13 mouse cellular contexts compared by ENCODE assay signal in the genomic region with DNA sequence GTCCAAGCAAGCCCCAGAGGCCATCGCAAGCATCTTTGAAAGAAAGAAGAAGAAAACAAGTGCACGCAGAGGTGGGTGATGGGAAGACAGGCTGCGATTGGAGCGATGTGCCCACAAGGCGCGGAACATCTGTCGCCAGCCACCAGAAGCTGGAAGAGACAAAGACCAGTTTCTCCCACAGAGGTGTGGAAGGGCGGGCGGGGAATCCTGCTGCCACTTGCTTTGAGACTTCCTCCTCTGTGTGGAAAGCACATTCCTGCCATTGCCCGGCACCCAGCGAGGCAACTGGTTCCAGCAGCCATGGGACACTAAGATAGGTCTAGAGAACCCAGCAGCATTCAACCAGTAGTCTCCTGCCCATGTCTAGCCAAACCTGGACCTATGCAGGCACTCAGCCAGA. TPM values are rescaled to one million over a fixed set of nuclear protein-coding genes. Genes with fewer than 3 reads are reported as not detected.
A peak's percentile ranks its signal among the peaks of the same experiment; 100 is the strongest.
DNase-seq lines count a peak whose midpoint lies in the region; ATAC-seq and TF ChIP-seq lines count a peak whose summit lies in the region.
"Had no signal": no experiment of that assay in that cellular context is flagged by ENCODE, and none has a peak within 500 bp of the region (broad histone marks: within the 10 kb centered on the region; RNA-seq: fewer than 3 reads in every experiment).

No protein-coding gene starts in this region.

- ATAC-seq in heart, embryonic 14.5 days (ENCODE audit: insufficient number of reproducible peaks, insufficient read depth, low FRiP score, low read depth) = no peak
- no peak for ATAC-seq in stomach, embryonic 16.5 days (ENCODE audit: insufficient read depth, low FRiP score)
- no peak for ATAC-seq in stomach, postnatal 0 days (ENCODE audit: low FRiP score, low TSS enrichment)
- ATAC-seq: forebrain, embryonic 15.5 days; midbrain, embryonic 15.5 days had no signal

- no peak overlapping the region for H3K4me2 ChIP-seq in heart, embryonic 14.5 days (ENCODE audit: low read length)
- no peak overlapping the region for H3K4me2 ChIP-seq in stomach, embryonic 16.5 days (ENCODE audit: low read depth, low read length)
- no peak overlapping the region for H3K4me2 ChIP-seq in stomach, postnatal 0 days (replicated peaks; ENCODE audit: low read depth)
- H3K4me2 ChIP-seq: forebrain, embryonic 15.5 days; lung, embryonic 15.5 days; midbrain, embryonic 15.5 days had no signal

- no peaks in the 10 kb centered on the region for H3K27me3 ChIP-seq in heart, embryonic 14.5 days (ENCODE audit: control insufficient read depth, insufficient read depth, low read length)
- H3K27me3 ChIP-seq in stomach, embryonic 16.5 days (ENCODE audit: control insufficient read depth, insufficient read depth, low read length) = no peaks in the 10 kb centered on the region
- no peaks in the 10 kb centered on the region for H3K27me3 ChIP-seq in stomach, postnatal 0 days (ENCODE audit: control insufficient read depth, insufficient read depth, low read length)
- peaks cover 27% of the 10 kb centered on the region for H3K27me3 ChIP-seq in limb, embryonic 10.5 days (ENCODE audit: low read depth, poor library complexity, severe bottlenecking)

- no peak overlapping the region for H3K9ac ChIP-seq in heart, embryonic 14.5 days (ENCODE audit: low read length)
- H3K9ac ChIP-seq in stomach, embryonic 16.5 days (ENCODE audit: low read length) = no peak overlapping the region
- no peak overlapping the region for H3K9ac ChIP-seq in stomach, postnatal 0 days (ENCODE audit: low read length)
- H3K9ac ChIP-seq: forebrain, embryonic 15.5 days; lung, embryonic 15.5 days; midbrain, embryonic 15.5 days had no signal

- no peak for DNase-seq in heart, adult 11 months
- DNase-seq in stomach, postnatal 0 days (ENCODE audit: low spot score) = no peak
- no peak for DNase-seq in limb, embryonic 10.5 days (ENCODE audit: low spot score)
- no peak for DNase-seq in frontal cortex, postnatal 36 days (ENCODE audit: low spot score in 2 of 2)
- DNase-seq in testis, postnatal 10 days (ENCODE audit: low spot score) = no peak
- no peak for DNase-seq in cerebellum, adult 11 months
- DNase-seq: cerebellum, adult 9-10 months; thymus, postnatal 4 days had no signal

- no peak for TF ChIP-seq CTCF in stomach, postnatal 0 days (IDR thresholded peaks at IDR 0.05; ENCODE audit: low read depth)

- H3K9me3 ChIP-seq in heart, embryonic 14.5 days (ENCODE audit: control insufficient read depth, low read length) = no peaks in the 10 kb centered on the region
- H3K9me3 ChIP-seq in stomach, embryonic 16.5 days (replicated peaks; ENCODE audit: control insufficient read depth, low read length) = no peaks in the 10 kb centered on the region
- no peaks in the 10 kb centered on the region for H3K9me3 ChIP-seq in stomach, postnatal 0 days (ENCODE audit: control insufficient read depth, low read length)
- H3K9me3 ChIP-seq in limb, embryonic 10.5 days (replicated peaks) = no peaks in the 10 kb centered on the region
- H3K9me3 ChIP-seq: forebrain, embryonic 15.5 days; lung, embryonic 15.5 days; midbrain, embryonic 15.5 days had no signal

- H3K4me1 ChIP-seq in heart, embryonic 14.5 days (ENCODE audit: control insufficient read depth in 2 of 2, insufficient read depth in 2 of 2, low read length in 2 of 2) = peaks cover 27 to 34% of the 10 kb centered on the region in 2 experiments
- H3K4me1 ChIP-seq in stomach, embryonic 16.5 days (ENCODE audit: control insufficient read depth, insufficient read depth, low read length) = peaks cover 29% of the 10 kb centered on the region
- H3K4me1 ChIP-seq in stomach, postnatal 0 days (replicated peaks; ENCODE audit: control insufficient read depth, insufficient read depth) = peaks cover 10% of the 10 kb centered on the region; the same call in 1 of the 2 replicates
- H3K4me1 ChIP-seq in limb, embryonic 10.5 days = peaks cover 60% of the 10 kb centered on the region

- no peak overlapping the region for H3K4me3 ChIP-seq in heart, embryonic 14.5 days (ENCODE audit: control insufficient read depth in 1 of 2, insufficient read depth in 1 of 2, low read depth in 1 of 2, low read length in 2 of 2)
- H3K4me3 ChIP-seq in stomach, embryonic 16.5 days (replicated peaks; ENCODE audit: low read length) = no peak overlapping the region
- no peak overlapping the region for H3K4me3 ChIP-seq in stomach, postnatal 0 days (ENCODE audit: low read depth, low read length)
- H3K4me3 ChIP-seq in limb, embryonic 10.5 days = no peak overlapping the region
- H3K4me3 ChIP-seq: forebrain, embryonic 15.5 days; lung, embryonic 15.5 days; midbrain, embryonic 15.5 days had no signal

- H3K27ac ChIP-seq in heart, embryonic 14.5 days (replicated peaks in 1 of 2; ENCODE audit: control insufficient read depth in 1 of 2, insufficient read depth in 1 of 2, low read depth in 2 of 2, low read length in 2 of 2) = peak overlapping the region; percentile 31 to 69; a peak in 3 of 4 replicates
- peak overlapping the region; percentile 35; the same call in 1 of the 2 replicates for H3K27ac ChIP-seq in stomach, embryonic 16.5 days (ENCODE audit: low read length)
- H3K27ac ChIP-seq in stomach, postnatal 0 days (replicated peaks) = no peak overlapping the region
- peak overlapping the region; percentile 50; the same call in 1 of the 2 replicates for H3K27ac ChIP-seq in limb, embryonic 10.5 days
- H3K27ac ChIP-seq: forebrain, embryonic 15.5 days; midbrain, embryonic 15.5 days had no signal

- no peak for TF ChIP-seq EP300 in stomach, postnatal 0 days (optimal IDR thresholded peaks at IDR 0.05)

- H3K36me3 ChIP-seq in heart, embryonic 14.5 days (ENCODE audit: control insufficient read depth, insufficient read depth, low read length) = no peaks in the 10 kb centered on the region
- no peaks in the 10 kb centered on the region for H3K36me3 ChIP-seq in stomach, embryonic 16.5 days (ENCODE audit: control insufficient read depth, insufficient read depth, low read length)
- no peaks in the 10 kb centered on the region for H3K36me3 ChIP-seq in stomach, postnatal 0 days (ENCODE audit: control insufficient read depth, insufficient read depth, low read length)
- no peaks in the 10 kb centered on the region for H3K36me3 ChIP-seq in limb, embryonic 10.5 days
- H3K36me3 ChIP-seq: forebrain, embryonic 15.5 days; lung, embryonic 15.5 days; midbrain, embryonic 15.5 days had no signal

- WGBS in heart, embryonic 14.5 days = 48% methylated on average over 11 of the region's 11 CpGs
- 75% methylated on average over 11 of the region's 11 CpGs for WGBS in stomach, embryonic 16.5 days
- 69% methylated on average over 11 of the region's 11 CpGs for WGBS in stomach, postnatal 0 days
- 74% methylated on average over 11 of the region's 11 CpGs for WGBS in limb, embryonic 10.5 days

RNA-seq across cellular contexts. Expression of a gene that starts 32.2 kb away (rescaled TPM):
- polyA plus RNA-seq in heart, embryonic 14.5 days (2014; fragmentation: Nextera tagmentation; extraction: Ambion mirVana) = 159 and 166 TPM in 2 replicates
- polyA plus RNA-seq in stomach, embryonic 16.5 days (2015; fragmentation: Nextera tagmentation; extraction: Ambion mirVana) = 142 and 155 TPM in 2 replicates
- polyA plus RNA-seq in stomach, postnatal 0 days (2015; fragmentation: Nextera tagmentation; extraction: Ambion mirVana) = 36.9 and 39.8 TPM in 2 replicates
- 110 and 139 TPM in 2 replicates for polyA plus RNA-seq in limb, embryonic 10.5 days (2016; fragmentation: Nextera tagmentation; extraction: Ambion mirVana)
